18 mouse cellular contexts compared by ENCODE assay signal in the genomic region with DNA sequence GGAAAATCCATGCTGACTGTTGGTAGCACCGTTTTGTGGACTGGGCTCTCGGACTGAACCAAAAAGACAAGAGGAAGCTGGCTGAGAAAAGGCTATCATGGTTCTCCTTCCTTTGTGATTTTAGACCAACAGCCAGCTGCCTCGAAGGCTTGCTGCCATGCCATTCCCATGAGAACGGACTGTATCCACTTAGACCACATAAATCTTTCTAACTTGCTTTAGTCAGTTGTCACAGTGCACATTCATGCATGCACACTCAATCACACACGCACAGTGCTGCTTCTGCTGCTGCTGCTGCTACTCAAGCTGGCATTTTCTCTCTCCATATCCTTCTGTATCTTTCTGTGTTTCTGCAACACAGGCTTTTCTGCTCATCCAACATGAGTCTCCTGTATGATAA.
DNase-seq lines count a peak whose midpoint lies in the region; ATAC-seq and TF ChIP-seq lines count a peak whose summit lies in the region.
"Had no signal": no experiment of that assay in that cellular context is flagged by ENCODE, and none has a peak within 500 bp of the region (broad histone marks: within the 10 kb centered on the region; RNA-seq: fewer than 3 reads in every experiment).

No protein-coding gene starts in this region.

- H3K36me3 ChIP-seq in kidney, postnatal 0 days (ENCODE audit: insufficient read depth, low read length): no peaks in the 10 kb centered on the region
- H3K36me3 ChIP-seq: embryonic facial prominence, embryonic 13.5 days; forebrain, embryonic 10.5 days; heart, embryonic 12.5 days; liver, embryonic 12.5 days had no signal

- 35% methylated on average over 5 of the region's 5 CpGs for WGBS in kidney, postnatal 0 days

- H3K4me3 ChIP-seq in kidney, postnatal 0 days (replicated peaks; ENCODE audit: low read depth, low read length): no peak overlapping the region
- H3K4me3 ChIP-seq: embryonic facial prominence, embryonic 13.5 days; forebrain, embryonic 10.5 days; heart, embryonic 12.5 days; liver, embryonic 12.5 days had no signal

- no peak for ATAC-seq in kidney, postnatal 0 days (replicated peaks; ENCODE audit: low FRiP score, low read depth)
- ATAC-seq: activated CD4-positive, CD25-positive, alpha-beta regulatory T cell, adult 4 months; intestine, postnatal 0 days; liver, embryonic 12.5 days had no signal

- H3K27me3 ChIP-seq in kidney, postnatal 0 days (ENCODE audit: insufficient read depth, low read length): no peaks in the 10 kb centered on the region
- H3K27me3 ChIP-seq: CH12.LX; embryonic facial prominence, embryonic 13.5 days; heart, embryonic 12.5 days; liver, embryonic 12.5 days had no signal

- H3K9me3 ChIP-seq in kidney, postnatal 0 days (replicated peaks; ENCODE audit: low read length): no peaks in the 10 kb centered on the region
- H3K9me3 ChIP-seq: embryonic facial prominence, embryonic 13.5 days; forebrain, embryonic 10.5 days; heart, embryonic 12.5 days; liver, embryonic 12.5 days had no signal

- TF ChIP-seq CTCF in kidney, postnatal 0 days (IDR thresholded peaks at IDR 0.05; ENCODE audit: low read depth): no peak

- peak; percentile 31 to 58 for DNase-seq in adrenal gland, adult (ENCODE audit: inconsistent age in 2 of 2, low spot score in 1 of 2)
- DNase-seq in adrenal gland, postnatal 4 days (ENCODE audit: low spot score in 2 of 2): no peak
- peak; percentile 19 for DNase-seq in kidney, postnatal 0 days (ENCODE audit: low spot score)
- no peak for DNase-seq in kidney, postnatal 25 days
- peak; percentile 38 for DNase-seq in embryo, embryonic 11 days
- DNase-seq in retina, postnatal 1 day: peak; percentile 16
- no peak for DNase-seq in urinary bladder, postnatal 25 days (ENCODE audit: low spot score)
- DNase-seq in ovary, postnatal 10 days (ENCODE audit: low spot score): no peak
- DNase-seq: heart, postnatal 36 days; kidney, postnatal 36 days; thymus, adult 2 months had no signal

- H3K9ac ChIP-seq in kidney, postnatal 0 days (ENCODE audit: low read depth, low read length): no peak overlapping the region
- H3K9ac ChIP-seq: embryonic facial prominence, embryonic 13.5 days; heart, embryonic 12.5 days; liver, embryonic 12.5 days had no signal

- no peaks in the 10 kb centered on the region; the same call in 1 of the 2 replicates for H3K4me1 ChIP-seq in kidney, postnatal 0 days (replicated peaks; ENCODE audit: insufficient read depth, low read length)
- H3K4me1 ChIP-seq: embryonic facial prominence, embryonic 13.5 days; forebrain, embryonic 10.5 days; heart, embryonic 12.5 days; liver, embryonic 12.5 days had no signal

- no peak overlapping the region for H3K4me2 ChIP-seq in kidney, postnatal 0 days (ENCODE audit: low read length)
- H3K4me2 ChIP-seq: embryonic facial prominence, embryonic 13.5 days; heart, embryonic 12.5 days; liver, embryonic 12.5 days had no signal

- no peak overlapping the region for H3K27ac ChIP-seq in kidney, postnatal 0 days
- H3K27ac ChIP-seq: embryonic facial prominence, embryonic 13.5 days; forebrain, embryonic 10.5 days; liver, embryonic 12.5 days had no signal

Comparison
In these comparisons a context has a peak if more than half of its experiments do, and no peak if none do; other contexts are left out.
1. DNase-seq: peak in adrenal gland, adult (2 of 2), kidney, postnatal 0 days (single experiment), embryo, embryonic 11 days (single experiment) and retina, postnatal 1 day (single experiment); none in adrenal gland, postnatal 4 days (0 of 2), kidney, postnatal 25 days (0 of 2), urinary bladder, postnatal 25 days (single experiment) and ovary, postnatal 10 days (single experiment).